Mouse (Mus musculus) kidney, postnatal 0 days (tissue): ENCODE results near the gene Smim26. TPM values are rescaled to one million over a fixed set of nuclear protein-coding genes. Genes with fewer than 3 reads are reported as not detected.
"Not testable (repeated sequence)": the region's sequence is repeated elsewhere in the genome, so short reads cannot be mapped to it uniquely, and the experiment has no call there.

Experiments used
- ATAC-seq: fragments of 200-750 bp; cut with Nextera tagmentation; replicated peaks from 2 replicates; pipeline ENCODE4 v1.8.0; 2017; ENCODE audit warnings: low read depth, moderate number of reproducible peaks, moderate TSS enrichment, moderate library complexity; ENCODE audit not compliant: low FRiP score
- DNase-seq: peaks from one replicate; pipeline ENCODE4 v3.0.0-alpha.2; 2016; ENCODE audit warnings: low spot score
- H3K27ac ChIP-seq: fragments of 300-500 bp; sonication (generic); 2 replicates; pipeline ENCODE4 v1.5.1; 2014; ENCODE audit warnings: mild to moderate bottlenecking
- H3K27me3 ChIP-seq: fragments of 300-500 bp; sonication (generic); 2 replicates; pipeline ENCODE4 v1.6.1; 2014; ENCODE audit warnings: low read length, mixed read lengths; ENCODE audit not compliant: insufficient read depth
- H3K36me3 ChIP-seq: fragments of 300-500 bp; sonication (generic); 2 replicates; pipeline ENCODE4 v1.6.1; 2014; ENCODE audit warnings: low read length, mixed read lengths; ENCODE audit not compliant: insufficient read depth
- H3K4me1 ChIP-seq: fragments of 300-500 bp; sonication (generic); replicated peaks from 2 replicates; pipeline ENCODE4 v1.6.1; 2014; ENCODE audit warnings: antibody characterized with exemption, low read length, mixed read lengths; ENCODE audit not compliant: insufficient read depth
- H3K4me2 ChIP-seq: fragments of 300-500 bp; sonication (generic); 2 replicates; pipeline ENCODE4 v1.6.1; 2014; ENCODE audit warnings: mild to moderate bottlenecking, low read length, moderate library complexity, mixed read lengths
- H3K4me3 ChIP-seq: fragments of 300-500 bp; sonication (generic); replicated peaks from 2 replicates; pipeline ENCODE4 v1.5.1; 2014; ENCODE audit warnings: low read depth, low read length
- H3K9ac ChIP-seq: fragments of 300-500 bp; sonication (generic); 2 replicates; pipeline ENCODE4 v1.6.1; 2014; ENCODE audit warnings: low read depth, low read length
- H3K9me3 ChIP-seq: fragments of 300-500 bp; sonication (generic); replicated peaks from 2 replicates; pipeline ENCODE4 v1.6.1; 2016; ENCODE audit warnings: low read length, inconsistent platforms, mixed read lengths
- CTCF ChIP-seq: IDR thresholded peaks from 2 replicates; pipeline ENCODE4 v1.5.1; 2016; ENCODE audit warnings: antibody characterized with exemption, low read depth, mild to moderate bottlenecking, moderate library complexity
- WGBS: fragments of 180-500 bp; shearing (Covaris S2); extraction: QIAGEN DNeasy Blood & Tissue Kit; methylation state at CpG from one replicate; pipeline ENCODE4 v1.1.7; 2014; 5-methylcytosine and 5-hydroxymethylcytosine counted together
- polyA plus RNA-seq: library from polyadenylated mRNA; unstranded; fragments of >200 nt; fragmentation: Nextera tagmentation; extraction: Ambion mirVana; gene quantifications from 2 replicates; pipeline ENCODE4 v1.2.1, GENCODE M21; 2015

Smim26 gene
- polyA plus RNA-seq, 1 experiment from 2014 or later = 90.6 TPM

DNA sequence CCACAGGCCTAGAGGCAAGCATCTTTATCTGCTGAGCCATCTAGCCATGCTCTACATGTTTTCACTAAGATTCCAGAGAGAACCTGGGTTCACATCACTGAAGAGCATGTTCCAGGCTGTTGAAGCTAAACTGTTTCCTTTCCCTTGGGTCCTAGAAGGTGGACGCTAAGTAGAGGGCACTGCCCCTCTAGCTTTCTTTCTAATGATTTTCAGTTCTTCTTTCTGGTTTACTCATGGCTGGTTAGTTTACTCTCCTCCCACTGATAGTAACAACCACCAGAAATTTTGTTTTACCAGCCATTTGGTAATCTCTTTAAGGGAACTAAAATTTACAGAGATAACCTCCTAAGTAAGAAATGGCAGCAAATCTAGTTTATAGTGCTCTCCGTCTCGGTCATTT is 39.9 kb upstream of the Smim26 start:
- ATAC-seq = no peak
- H3K4me3 ChIP-seq = no peak overlapping the region
- 93% methylated on average over 3 of the region's 3 CpGs for WGBS

DNA sequence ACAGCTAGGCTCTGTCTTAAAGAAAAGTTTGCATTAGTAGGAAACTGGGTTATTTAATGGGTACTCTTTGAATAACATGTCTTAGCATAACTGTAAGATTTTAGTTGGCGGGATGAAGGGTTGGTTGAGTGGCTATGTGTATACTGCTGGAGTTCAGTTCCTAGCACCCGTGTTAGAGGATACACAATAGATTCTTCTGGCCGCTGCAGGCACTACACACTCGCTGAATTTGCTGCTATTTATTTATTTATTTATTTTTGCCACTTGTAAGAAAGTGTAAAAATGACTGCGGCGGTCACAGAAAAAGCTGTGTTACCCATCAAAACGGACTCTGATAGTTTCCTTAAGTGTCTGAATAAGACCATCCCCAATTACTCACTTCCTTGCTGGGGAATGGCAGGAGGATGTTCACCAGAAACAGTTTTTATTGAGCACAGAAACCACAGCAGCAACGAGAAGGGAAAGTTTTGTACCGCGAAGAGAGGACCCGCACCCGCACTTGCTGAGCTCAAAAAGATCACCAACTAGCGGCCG is 38.5 kb upstream of the Smim26 start:
- H3K4me1 ChIP-seq = peaks cover 11% of the 10 kb centered on the region
- 0 out of 2 replicates have a peak, but pooled peaks have one; percentile 8 for ATAC-seq
- WGBS = 1% methylated on average over 14 of the region's 14 CpGs
- H3K4me2 ChIP-seq = peak overlapping the region; percentile 69
- no peak for TF ChIP-seq CTCF
- H3K9ac ChIP-seq = peak overlapping the region; percentile 66
- H3K4me3 ChIP-seq = peak overlapping the region; percentile 56
- H3K9me3 ChIP-seq = no peaks in the 10 kb centered on the region
- peak overlapping the region; percentile 91 for H3K27ac ChIP-seq
- peak; percentile 76 for DNase-seq
- H3K36me3 ChIP-seq = no peaks in the 10 kb centered on the region
- H3K27me3 ChIP-seq = no peaks in the 10 kb centered on the region

More for the DNA sequence above, 39.9 kb upstream of the Smim26 start:
- no peak overlapping the region for H3K9ac ChIP-seq
- H3K4me1 ChIP-seq = peaks cover 11% of the 10 kb centered on the region
- no peaks in the 10 kb centered on the region for H3K27me3 ChIP-seq
- no peak for TF ChIP-seq CTCF
- H3K36me3 ChIP-seq = no peaks in the 10 kb centered on the region
- no peak overlapping the region for H3K4me2 ChIP-seq
- no peak overlapping the region for H3K27ac ChIP-seq
- no peak for DNase-seq
- H3K9me3 ChIP-seq = no peaks in the 10 kb centered on the region

DNA sequence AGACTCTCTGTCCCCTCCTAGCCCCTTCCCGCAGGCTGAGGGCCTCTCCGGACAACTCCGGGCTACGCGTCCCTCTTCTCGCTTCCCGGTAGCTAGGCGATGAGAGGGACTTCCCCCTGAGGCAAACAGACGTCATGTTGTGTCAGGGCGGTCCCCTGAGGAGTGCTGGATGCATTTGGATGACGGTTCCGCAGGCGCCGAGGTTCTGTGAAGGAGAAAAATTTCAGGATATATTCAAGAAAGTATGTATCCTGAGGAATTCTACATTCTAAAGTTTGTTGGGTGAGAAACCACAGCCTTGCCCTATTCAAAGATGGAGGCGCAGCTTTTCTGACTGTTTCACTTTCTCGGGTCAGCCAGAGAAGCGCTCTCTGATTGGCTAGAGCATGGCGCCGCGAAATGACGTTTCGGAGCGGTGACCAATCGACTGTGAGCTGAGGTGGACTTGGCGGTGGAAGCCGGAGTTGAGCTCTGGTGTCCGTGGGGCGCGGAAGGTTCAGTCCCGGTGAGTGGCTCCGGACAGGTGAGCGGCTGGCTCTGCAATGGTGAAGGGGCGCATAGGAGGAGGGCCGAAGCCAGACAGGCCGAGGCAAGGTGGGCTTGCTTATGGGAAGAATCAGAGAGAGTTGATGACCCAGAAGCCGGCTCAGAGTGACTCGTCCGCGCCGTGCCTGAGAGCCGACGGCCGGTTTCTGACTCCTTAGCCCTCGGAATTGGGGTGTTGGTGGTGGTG is 37.9 kb upstream of the Smim26 start, which contains the start of gene Sec23b:
Gene Sec23b, plus strand, starts transcription at position 410 of the 733 bp plus-strand sequence.
- DNase-seq (peak; percentile 98), ATAC-seq (peak; percentile 98)
- TF ChIP-seq CTCF = no peak
- Histone ChIP-seq H3K27ac (peak within 1 kb of the TSS; percentile 91), H3K4me2 (peak within 1 kb of the TSS; percentile 69), H3K4me3 (peak within 1 kb of the TSS; percentile 56), H3K4me1 (peaks cover 11% of the 10 kb centered on the region), H3K9me3 (no peaks in the 10 kb centered on the region), H3K36me3 (no peaks in the 10 kb centered on the region), H3K9ac (peak within 1 kb of the TSS; percentile 66), H3K27me3 (no peaks in the 10 kb centered on the region)
- WGBS = under 1% methylated on average over 44 of the region's 44 CpGs

DNA sequence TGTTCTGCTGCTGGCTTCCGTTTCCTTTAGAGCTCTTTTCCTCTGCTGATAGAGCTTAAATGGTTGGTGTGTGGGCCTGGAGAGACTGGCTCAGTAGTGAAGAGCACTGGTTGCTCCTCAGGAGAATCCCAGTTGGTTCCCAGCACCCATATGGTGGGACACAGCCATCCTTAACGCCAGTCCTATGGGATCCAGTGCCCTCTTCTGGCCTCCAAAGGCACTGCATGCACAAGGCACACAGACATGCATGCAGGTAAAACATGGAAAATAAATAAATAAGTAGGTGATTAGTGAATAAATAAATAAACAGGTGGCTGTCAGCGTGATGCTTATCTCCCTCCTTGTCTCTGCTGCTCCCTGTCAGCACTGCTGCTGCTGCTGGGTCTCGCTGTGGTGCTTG is 5.1 kb upstream of the Smim26 start:
- no peak overlapping the region for H3K9ac ChIP-seq
- H3K27me3 ChIP-seq = no peaks in the 10 kb centered on the region
- H3K4me2 ChIP-seq = no peak overlapping the region
- no peaks in the 10 kb centered on the region for H3K9me3 ChIP-seq
- peak; percentile 45 for TF ChIP-seq CTCF
- 83% methylated on average over 4 of the region's 4 CpGs for WGBS
- H3K27ac ChIP-seq = no peak overlapping the region
- H3K4me1 ChIP-seq = no peaks in the 10 kb centered on the region
- no peak overlapping the region for H3K4me3 ChIP-seq
- no peak for ATAC-seq
- no peak for DNase-seq
- H3K36me3 ChIP-seq = peaks cover 53% of the 10 kb centered on the region

DNA sequence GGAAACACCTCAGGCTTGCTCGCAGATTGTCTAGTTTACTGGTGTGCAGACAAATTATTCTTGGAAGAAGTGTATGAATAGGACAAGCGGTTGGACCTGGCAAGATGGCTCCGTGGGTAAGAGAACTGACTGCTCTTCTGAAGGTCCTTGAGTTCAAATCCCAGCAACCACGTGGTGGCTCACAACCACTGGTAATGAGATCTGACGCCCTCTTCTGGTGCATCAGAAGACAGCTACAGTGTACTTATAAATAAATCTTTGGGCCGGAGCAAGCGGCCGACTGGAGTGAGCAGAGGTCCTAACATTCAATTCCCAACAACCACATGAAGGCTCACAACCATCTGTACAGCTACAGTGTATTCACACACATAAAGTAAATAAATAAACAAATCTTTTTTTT is 818 bp upstream of the Smim26 start:
- WGBS = 67% methylated on average over 8 of the region's 8 CpGs
- not testable (repeated sequence) for H3K4me1 ChIP-seq, ATAC-seq, H3K9me3 ChIP-seq, H3K27me3 ChIP-seq, H3K27ac ChIP-seq, H3K4me3 ChIP-seq, DNase-seq, H3K4me2 ChIP-seq, H3K9ac ChIP-seq
- 0 out of 2 replicates have a peak, but pooled peaks have one; percentile 16 for TF ChIP-seq CTCF
- peaks cover 14% of the 10 kb centered on the region for H3K36me3 ChIP-seq

DNA sequence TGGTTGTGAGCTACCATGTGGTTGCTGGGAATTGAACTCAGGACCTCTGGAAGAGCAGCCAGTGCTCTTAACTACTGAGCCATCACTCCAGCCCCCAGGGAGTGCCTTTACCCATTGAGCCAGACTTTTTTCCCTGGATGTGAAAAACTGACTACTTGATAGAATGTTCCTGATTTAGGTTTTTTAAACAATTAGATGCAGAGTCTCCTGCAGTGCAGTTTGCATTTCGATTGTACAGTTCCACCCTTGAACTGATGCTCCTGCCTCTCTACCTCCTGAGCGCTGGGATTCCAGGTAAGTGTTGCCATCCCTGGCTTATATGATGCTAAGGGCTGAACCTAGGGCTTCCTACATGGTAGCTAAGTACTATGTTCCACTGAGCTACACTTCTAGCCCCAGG is 4.2 kb downstream of the Smim26 start:
- no peaks in the 10 kb centered on the region for H3K27me3 ChIP-seq
- H3K4me1 ChIP-seq = peaks cover 3% of the 10 kb centered on the region; the same call in 1 of the 2 replicates
- H3K4me3 ChIP-seq = no peak overlapping the region
- TF ChIP-seq CTCF = no peak
- H3K4me2 ChIP-seq = no peak overlapping the region
- H3K36me3 ChIP-seq = no peaks in the 10 kb centered on the region
- no peak overlapping the region for H3K27ac ChIP-seq
- no peak overlapping the region for H3K9ac ChIP-seq
- ATAC-seq (no peak), DNase-seq (no peak)
- no peaks in the 10 kb centered on the region for H3K9me3 ChIP-seq
- 74% methylated on average over 2 of the region's 2 CpGs for WGBS
